Mouse (Mus musculus): Measurements from ENCODE around the gene Cfap65. TPM values are rescaled to one million over a fixed set of nuclear protein-coding genes. Genes with fewer than 3 reads are reported as not detected.

Gene Cfap65
- total RNA-seq, 2 experiments from 2014 or later = 1.6 to 2.1 TPM

GRCm38 (mm10) chr1:74855156-74855555, 80.2 kb downstream of the Cfap65 start:
- peak in 1 of 2 experiments; percentile 43 for DNase-seq (ENCODE audit: extremely low spot score in 1 of 2, low spot score in 2 of 2)
- intact Hi-C loops (cut with DNase I) = no loop called here

GRCm38 (mm10) chr1:74854306-74855056, 80.9 kb downstream of the Cfap65 start, which contains the start of gene Cdk5r2:
Gene Cdk5r2, plus strand, starts transcription at chr1:74854934.
- intact Hi-C loops (cut with DNase I) = no loop called here
- peak; percentile 93 to 98 for DNase-seq (ENCODE audit: extremely low spot score in 1 of 2, low spot score in 2 of 2)

Small RNA genes lying within 50 kb of the gene (microRNA-seq; reads per million reads assigned to microRNA genes)
- gene Mir375 = 103 reads per million, percentile 56 among the genes with 10 or more reads in this experiment

Other genes with a start within 250 kb of the Cfap65 start
- gene Cyp27a1, start 222.0 kb downstream of the Cfap65 start, total RNA-seq (2021) = 1 to 10 TPM in 1 of 2 experiments, under 1 TPM in 1; 0.75 to 1.3 TPM
- not detected for gene Prkag3, start 186.4 kb downstream of the Cfap65 start, total RNA-seq (2021)
- 1 to 10 TPM; 1.2 to 1.7 TPM for gene Wnt6, start 163.7 kb downstream of the Cfap65 start, total RNA-seq (2021)
- 1 to 10 TPM in 1 of 2 experiments, under 1 TPM in 1; 0.87 to 1.1 TPM for gene Wnt10a, start 144.1 kb downstream of the Cfap65 start, total RNA-seq (2021)
- 100 to 1,000 TPM; 474 to 481 TPM for gene Cdk5r2, start 80.7 kb downstream of the Cfap65 start, total RNA-seq (2021)
- not detected for gene Fev, start 50.2 kb downstream of the Cfap65 start, total RNA-seq (2021)
- gene Cryba2, start 42.5 kb downstream of the Cfap65 start, total RNA-seq (2021) = not detected
- under 1 TPM; 0.45 to 0.47 TPM for gene Ihh, start 16.1 kb upstream of the Cfap65 start, total RNA-seq (2021)
- 1 to 10 TPM; 1.9 to 2.7 TPM for gene Nhej1, start 189.6 kb upstream of the Cfap65 start, total RNA-seq (2021)
- under 1 TPM in 1 of 2 experiments, not detected in 1; 0.21 TPM for gene Slc23a3, start 198.3 kb upstream of the Cfap65 start, total RNA-seq (2021)
- gene Cnppd1, start 207.1 kb upstream of the Cfap65 start, total RNA-seq (2021) = 10 to 100 TPM; 31.7 to 33.4 TPM
- gene Retreg2, start 207.2 kb upstream of the Cfap65 start, total RNA-seq (2021) = 100 to 1,000 TPM; 151 to 153 TPM
- gene Zfand2b, start 233.0 kb upstream of the Cfap65 start, total RNA-seq (2021) = 10 to 100 TPM; 20.2 to 21.3 TPM
- 10 to 100 TPM; 45.6 to 47.0 TPM for gene Abcb6, start 244.8 kb upstream of the Cfap65 start, total RNA-seq (2021)

All from left cerebral cortex, postnatal 10 days (tissue).